Mouse (Mus musculus) heart, adult 8-10 months (tissue): ENCODE data around the gene Erc1. TPM values are rescaled to one million over a fixed set of nuclear protein-coding genes. Genes with fewer than 3 reads are reported as not detected.
"Not testable (repeated sequence)": the region's sequence is repeated elsewhere in the genome, so short reads cannot be mapped to it uniquely, and the experiment has no call there.

Experiments
- DNase-seq: peaks from one replicate; pipeline ENCODE4 v3.0.0; 2022; ENCODE audit warnings: low spot score
- total RNA-seq, 4 experiments: library from RNA; stranded (reverse); gene quantifications; 2 replicates each; pipeline ENCODE4 v1.2.4; 2022

Gene Erc1
- total RNA-seq, result 10 to 100 TPM; 39.0 to 46.8 (median 41.1) TPM

DNA sequence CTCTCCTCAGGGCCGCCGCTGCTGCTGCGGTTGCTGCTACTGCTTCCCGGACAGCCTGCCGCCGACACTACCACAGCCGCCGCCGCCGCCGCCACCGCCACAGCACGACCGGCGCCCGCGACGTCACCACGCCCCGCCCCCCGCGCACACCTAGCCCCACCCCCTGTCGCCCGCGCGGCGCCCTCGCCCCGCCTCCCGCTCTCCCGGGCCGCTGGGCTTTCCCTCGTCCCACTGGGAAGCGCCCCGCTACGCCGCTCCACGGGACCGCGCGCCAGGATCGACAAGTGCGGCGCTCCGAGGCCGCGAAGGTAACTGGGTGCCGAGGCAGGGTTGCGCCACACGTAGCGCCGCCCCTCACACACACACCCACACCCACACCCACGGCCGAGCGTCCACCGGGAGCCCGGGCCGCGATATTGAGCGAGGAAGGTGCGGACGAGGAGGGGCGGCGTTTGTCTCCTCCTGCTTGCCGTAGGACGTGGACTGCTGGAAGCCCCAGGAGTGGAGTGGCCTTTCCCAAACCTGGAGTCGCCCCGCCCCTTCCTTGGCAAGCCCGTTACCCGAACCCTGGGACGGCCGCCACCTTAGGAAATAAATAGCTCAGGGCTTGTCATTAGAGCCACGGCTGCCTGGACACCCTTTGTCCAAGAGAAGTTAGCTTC is at the start of gene Erc1:
Gene Erc1, minus strand, starts transcription at position 134 of the 662 bp plus-strand sequence.
- peak; percentile 94 for DNase-seq

GRCm38 (mm10) chr6:119892711-119893110 is 44.7 kb upstream of the Erc1 start:
- no peak for DNase-seq

- DNase-seq, result peak; percentile 21
These were observed 35.2 kb upstream of the Erc1 start for GRCm38 (mm10) chr6:119883151-119883550.

DNA sequence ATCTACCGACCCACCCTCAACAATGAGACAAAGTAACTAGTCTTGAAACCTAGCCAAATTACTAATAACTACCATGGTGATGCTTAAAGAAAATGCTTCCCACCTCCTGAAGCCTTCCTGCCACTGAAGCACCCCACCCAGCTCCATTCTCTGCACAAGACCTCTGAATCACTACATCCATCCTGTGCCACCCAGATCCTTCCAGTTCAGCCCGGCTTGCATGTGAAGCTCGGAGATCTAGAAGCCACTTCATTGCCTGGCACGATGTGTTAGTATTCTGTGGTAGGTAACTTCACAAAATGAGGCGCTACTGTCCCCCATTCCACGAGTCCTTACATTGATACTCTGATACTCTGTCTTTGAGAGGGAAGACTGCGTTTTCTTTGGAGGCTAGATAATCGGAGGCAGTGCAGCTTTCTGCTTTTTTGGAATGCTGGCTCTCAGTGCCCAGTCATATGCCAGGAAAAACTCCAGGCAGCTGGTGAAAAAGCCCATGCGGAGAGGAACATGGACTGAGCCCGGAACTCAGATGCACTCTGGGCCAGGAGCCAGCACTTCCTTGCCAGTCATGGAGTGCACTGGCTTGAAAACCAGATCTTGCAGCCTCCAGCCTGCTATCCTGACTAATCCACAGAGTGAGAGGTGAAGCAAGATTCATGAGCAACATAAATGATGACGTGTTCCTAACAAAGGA is 16.5 kb upstream of the Erc1 start:
- DNase-seq, result peak; percentile 61

GRCm38 (mm10) chr6:119861519-119861918 is 13.6 kb upstream of the Erc1 start:
- DNase-seq, result no peak

GRCm38 (mm10) chr6:119860236-119860635 is 12.3 kb upstream of the Erc1 start:
- DNase-seq, result no peak

DNA sequence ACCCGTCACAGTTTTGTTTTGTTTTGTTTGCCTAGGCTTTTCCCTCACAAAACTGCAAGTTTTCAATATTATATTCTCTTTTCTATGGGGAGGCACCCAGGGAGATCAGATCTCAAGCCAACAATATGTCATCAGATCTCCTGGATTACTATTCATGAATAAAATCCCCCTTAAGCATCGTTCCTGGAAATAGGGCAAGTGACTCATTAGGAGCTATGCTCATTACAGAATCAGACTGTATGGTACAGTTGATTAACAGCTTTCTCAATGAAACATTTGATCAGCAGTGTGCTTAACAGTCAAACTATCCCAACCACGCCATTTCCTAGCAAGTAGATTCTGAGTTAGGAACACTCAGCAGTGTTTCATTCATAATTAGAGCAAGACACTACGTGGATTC is 7.5 kb upstream of the Erc1 start:
- no peak for DNase-seq

DNA sequence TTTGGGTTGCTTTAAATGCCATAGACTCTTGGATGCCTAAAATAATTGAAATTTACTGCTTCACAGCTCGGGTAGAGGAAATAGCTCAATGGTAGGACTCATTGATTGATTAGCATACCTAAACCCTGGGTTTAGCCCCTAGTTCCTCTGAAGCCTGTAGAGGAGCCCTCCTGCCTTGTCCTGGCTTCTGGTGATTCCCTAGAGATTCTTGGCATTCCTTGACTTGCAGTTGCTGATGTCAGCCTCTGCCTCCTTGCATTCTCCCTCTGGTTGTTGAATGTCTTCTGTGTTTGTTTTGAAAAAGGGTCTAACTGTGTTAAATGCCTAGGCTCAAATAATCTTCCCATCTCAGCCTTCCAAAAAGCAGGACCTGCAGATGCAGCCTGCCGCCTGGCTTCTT is 6.2 kb upstream of the Erc1 start:
- no peak for DNase-seq

- no peak for DNase-seq
These were observed 1.9 kb upstream of the Erc1 start for GRCm38 (mm10) chr6:119849858-119850257.

DNA sequence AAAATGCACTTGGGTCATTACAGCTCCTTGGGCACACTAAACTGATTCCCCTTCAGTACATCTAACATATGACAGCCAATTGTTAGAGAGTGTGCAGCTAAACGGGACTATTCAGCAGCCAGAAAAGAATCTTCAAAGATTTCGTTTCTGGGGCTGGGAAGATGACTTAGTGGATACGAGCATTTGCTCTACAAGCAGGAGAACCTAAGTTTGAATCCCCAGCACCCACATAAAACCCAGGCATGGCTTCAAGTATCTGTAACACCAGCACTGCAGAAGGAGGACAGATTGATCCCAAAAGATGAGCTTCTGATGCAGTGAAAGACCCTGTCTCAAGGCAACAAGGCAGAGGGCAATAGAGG is 1.4 kb upstream of the Erc1 start:
- no peak for DNase-seq

DNA sequence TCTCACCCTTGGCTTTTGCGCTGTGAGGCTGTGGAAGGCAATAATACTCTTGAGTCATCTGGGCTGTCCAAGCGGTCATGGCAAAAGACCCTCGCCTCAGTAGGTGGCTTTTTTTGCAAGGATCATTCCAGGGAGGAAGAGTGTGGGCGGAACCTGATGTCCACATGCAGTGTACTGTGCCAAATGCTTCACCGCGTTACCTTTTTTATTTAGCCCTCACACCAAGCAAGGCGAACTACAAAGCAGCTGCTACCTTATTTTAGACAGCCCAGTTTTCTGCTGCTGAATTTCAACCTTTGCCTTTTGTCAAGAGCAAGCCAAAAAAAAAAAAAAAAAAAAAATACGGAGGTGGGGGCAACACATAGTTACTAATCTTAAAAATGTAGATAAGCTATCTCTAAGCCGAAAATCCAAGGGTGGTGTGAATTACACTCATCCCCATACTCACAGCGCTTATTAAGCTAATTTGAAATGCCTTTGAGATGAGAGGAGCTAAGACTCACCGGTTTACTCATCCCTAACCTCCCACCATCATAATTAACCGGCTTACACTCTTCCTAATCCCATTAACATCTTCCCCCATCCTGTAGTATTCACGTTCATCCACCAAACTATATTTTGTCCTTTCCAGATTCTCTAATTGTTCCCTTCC is 855 bp upstream of the Erc1 start:
- DNase-seq, result no peak

DNA sequence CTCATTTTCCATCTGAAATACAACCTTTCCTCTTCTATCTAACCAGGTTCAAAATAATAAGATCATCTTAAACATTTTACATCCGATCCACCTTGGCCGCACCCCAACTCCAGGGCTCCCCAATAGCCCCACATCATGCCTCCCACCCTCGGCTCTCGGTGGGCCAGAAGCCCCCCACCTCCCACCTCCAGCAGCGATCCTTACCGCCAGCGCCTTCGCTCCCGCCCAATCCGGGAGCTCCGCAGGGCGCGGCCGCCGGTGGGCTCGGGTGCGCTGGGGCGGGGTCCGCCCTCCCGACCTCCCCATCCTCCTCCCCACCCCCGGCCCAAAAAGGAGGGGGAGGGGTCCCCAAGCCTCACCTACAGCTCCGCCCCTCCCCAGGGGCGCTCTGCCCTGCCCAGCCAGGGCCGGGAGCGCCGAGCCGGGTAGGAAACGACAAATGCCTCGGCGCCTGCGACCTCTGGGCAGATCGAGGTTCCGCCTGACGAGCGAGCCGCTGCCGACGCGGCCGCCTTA is 391 bp downstream of the Erc1 start:
- DNase-seq, result peak; percentile 9

- no peak for DNase-seq
These were observed 1.0 kb downstream of the Erc1 start for GRCm38 (mm10) chr6:119846751-119847517.

GRCm38 (mm10) chr6:119829951-119830350 is 18.0 kb downstream of the Erc1 start:
- DNase-seq, result no peak

- DNase-seq, result no peak
These were observed 19.8 kb downstream of the Erc1 start for GRCm38 (mm10) chr6:119828165-119828564.

DNA sequence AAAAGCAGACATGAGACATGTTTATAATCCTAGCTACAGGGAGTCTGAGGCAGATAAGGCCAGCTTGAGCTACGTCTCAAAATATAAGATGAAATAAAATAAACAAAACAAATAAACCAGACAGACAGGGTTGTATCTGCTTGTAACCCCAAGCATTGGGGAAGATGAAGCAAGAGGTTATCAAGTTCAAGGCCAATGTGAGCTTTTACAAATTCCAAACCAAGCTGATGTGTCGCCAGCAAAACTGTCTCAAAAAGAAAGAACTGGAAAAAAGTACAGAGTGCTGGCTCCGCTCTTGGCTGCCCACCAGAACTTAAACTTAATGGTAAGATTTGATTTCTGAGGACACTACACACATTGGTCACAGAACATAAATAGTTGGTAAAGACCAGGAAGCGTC is 21.3 kb downstream of the Erc1 start:
- no peak for DNase-seq

DNA sequence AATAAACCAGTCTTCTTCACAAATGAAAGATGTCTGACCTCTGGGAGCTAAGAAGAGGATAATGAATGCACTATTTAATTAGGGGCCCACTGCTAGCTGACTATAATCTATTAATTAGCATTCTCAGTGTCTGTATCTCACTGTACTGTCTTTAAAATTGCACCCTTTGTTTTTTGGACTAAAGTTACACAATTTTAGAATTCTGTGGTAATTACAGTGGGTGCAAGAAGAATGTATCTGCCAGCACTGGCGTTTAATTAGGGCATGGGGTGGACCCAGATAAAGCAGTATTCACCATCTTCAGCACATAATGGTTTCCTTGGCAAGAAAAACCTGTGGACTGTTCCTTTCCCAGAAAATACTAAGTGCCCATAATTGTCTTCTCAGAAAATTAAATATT is 25.8 kb downstream of the Erc1 start:
- no peak for DNase-seq

GRCm38 (mm10) chr6:119821158-119821557 is 26.8 kb downstream of the Erc1 start:
- DNase-seq, result no peak

DNA sequence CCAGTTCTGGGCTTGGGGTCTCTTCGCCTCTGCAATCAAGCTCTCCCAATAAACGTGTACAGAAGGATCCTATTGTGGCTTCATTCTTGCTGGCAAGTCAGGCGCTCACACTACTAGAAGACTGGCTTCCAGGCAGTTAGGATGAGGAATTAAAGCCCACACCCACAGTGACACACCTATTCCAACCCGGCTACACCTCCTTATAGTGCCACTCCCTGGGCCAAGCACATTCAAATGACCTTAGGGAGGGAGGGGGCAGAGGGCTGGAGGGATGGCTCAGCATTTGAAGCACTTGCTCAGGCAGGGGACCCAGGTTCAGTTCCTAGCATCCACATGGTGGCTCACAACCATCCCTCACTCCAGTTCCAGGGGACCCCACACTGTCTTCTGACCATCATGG is 29.4 kb downstream of the Erc1 start:
- DNase-seq, result no peak

GRCm38 (mm10) chr6:119815426-119815825 is 32.5 kb downstream of the Erc1 start:
- DNase-seq, result no peak

DNA sequence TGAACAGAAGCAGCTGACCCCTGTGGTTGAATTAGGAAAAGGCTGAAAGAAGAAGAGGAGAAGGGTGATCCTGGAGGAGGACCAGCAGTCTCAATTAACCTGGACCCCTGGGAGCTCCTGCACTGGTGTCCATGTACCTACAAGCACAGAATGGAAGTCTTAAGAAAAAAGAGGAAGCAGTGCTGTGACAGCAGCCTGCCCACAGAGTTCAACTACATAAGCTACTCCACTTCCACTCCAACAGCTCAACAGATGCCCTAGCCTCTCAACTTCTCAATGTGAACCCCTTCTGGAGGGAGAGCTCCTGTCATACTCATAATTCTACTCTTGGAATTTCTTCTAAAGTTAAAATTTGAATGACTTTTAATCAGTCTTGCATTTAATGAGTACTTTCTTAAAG is 34.9 kb downstream of the Erc1 start:
- DNase-seq, result not testable (repeated sequence)
